Mouse (Mus musculus) frontal cortex, postnatal 14 days (tissue): ENCODE results near the gene Synpr.
"Not testable (repeated sequence)": the region's sequence is repeated elsewhere in the genome, so short reads cannot be mapped to it uniquely, and the experiment has no call there.

Experiments
- DNase-seq, 2 experiments: peaks; one replicate each; pipeline ENCODE4 v3.0.0; 2022; ENCODE audit warnings: low spot score in 2 of 2

The Synpr gene

DNA sequence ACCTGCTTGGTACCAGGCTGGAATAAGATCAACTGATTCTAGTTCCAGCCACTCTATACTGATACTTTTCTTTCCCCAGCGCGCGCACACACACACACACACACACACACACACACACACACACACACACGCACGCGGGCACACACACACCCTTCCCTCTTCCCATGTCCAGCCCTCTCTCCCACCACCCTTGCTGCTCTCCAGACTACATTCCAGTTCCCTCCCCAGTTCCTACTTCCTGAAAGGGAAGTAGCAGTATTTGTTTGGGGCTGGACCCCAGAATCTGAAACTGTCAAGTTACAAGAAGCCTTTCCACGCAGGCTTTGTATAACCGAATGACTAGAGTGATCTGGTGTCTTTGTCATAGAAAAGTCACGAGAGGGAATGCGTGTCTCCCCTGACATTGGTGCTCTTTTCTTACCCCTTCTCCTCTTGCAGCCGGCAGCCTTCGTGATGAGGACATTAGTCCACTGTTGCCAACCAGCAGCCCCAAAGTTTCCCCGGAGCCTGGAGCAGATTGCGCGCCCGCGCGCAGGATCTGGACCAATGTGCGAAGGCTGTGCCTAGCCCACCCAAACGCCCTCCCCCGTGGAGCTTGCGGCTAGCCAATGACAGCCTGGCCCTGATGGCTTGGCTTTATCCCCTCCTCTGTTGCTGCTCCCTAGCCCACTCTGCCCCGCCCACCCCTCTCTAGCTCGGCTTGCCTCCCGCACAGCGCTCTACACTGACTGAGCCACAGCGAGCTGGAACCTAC, at the start of gene Synpr:
Synpr (plus strand) TSS at position 690 of the 754 bp plus-strand sequence.
- DNase-seq, result peak; percentile 59 to 63

DNA sequence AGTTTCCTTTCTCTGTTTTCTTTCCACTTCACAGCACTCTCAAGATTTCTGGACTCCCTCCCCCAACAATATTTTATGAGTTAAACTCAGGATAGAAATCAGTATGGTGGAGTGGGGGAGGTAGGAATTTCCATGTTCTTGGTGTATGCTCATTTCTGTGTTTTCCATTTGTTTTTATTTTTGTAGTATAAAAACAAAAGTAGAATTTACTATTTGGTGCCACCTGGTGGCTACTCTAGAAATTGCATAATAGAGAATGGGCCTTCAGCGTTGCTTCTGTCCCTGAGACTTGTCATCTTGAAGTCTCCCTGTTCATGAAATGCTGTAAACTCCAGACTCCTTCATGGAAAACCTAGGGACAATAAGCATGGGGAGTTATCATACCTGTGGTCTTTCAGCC, 47.7 kb upstream of the Synpr start:
- no peak for DNase-seq

DNA sequence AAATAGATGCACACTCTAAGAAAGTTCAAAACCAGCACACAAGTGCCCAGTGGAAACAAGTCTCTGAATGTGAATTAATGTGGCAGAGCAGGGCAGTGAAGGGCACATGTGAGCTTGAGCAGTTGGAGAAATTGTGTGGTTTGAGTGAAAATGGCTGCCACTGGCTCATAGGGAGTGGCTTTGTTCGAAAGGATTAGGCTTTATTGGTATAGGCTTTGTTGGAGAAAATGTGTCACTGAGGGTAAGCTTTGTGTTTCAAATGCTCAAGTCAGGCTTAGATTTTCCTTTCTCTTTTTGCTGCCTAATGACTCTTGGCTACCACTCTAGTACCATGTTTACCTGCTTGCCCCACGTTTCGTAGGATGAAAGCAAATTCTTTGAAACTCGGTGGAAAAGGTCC, 37.1 kb upstream of the Synpr start:
- no peak for DNase-seq

DNA sequence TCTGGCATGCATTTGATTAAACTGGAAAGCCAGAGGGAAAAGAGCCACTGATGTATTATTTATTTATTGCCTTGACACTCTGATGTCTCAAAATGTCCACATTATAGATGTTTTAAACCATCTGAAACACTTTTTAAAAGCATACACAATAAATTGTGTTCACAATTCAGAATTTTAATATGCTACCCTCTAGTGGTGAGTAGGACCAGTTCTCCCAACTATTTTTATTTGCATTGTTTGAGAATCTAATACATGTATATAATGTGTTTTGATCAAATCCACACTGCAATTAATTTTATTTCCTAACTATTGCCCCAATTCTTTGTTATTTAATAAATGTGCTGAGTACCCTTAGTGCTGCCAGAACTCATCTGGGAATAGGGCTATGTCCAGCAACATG, 35.2 kb upstream of the Synpr start:
- DNase-seq, result no peak

DNA sequence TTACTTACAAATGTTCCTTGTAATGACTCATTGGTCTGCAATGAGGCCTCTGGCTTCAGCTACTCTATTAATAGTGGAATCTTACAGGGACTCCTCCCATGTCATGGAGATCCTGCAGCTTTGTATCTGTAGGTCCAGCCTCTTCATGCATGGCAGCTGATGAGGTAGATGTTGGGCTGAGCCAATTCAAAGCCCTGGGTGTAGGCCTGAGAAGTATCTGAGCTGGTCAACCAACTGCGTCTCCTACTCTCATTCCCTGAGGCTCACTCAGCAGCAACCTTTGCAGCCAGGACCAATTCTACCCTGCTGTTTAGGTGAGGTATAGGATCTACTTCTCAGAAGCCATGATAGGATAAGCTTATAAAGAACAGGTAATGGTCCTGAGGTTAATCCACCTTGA, 32.0 kb upstream of the Synpr start:
- DNase-seq, result no peak

DNA sequence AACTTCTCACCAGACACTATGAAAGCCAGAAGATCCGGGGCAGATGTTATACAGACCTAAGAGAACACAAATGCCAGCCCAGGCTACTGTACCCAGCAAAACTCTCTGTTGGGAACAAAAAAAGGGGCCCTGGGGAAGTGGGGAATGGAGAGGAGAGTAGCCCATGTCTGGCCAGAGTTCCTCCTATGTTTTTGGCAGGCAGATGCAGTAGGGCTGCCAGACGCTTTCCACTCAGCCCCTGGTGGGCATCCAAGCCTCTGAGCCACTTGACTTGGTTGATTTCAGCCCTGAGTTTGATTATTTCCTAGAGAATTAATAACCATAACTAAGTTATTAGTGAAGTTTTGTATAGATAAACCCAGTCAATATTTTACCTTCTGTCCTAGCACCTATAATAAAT, 29.8 kb upstream of the Synpr start:
- not testable (repeated sequence) for DNase-seq

DNA sequence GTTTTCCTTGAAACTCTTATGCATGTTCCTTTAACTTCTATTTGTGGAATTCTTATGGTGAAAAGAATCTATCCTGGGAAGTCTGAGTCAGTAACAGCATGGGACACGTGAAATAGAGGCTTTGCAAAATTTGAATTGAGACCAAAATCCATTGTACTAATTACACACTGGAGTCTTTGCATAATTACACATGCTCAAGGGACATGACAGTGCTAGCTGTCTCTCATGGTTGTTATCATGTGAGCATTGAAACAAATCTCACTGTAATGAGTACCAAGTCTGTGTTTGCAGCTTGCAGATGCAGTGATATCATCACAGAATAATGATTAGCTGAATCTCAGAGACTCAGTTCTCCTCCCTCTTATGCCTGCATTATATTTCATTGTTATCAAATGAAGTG, 22.2 kb upstream of the Synpr start:
- no peak for DNase-seq

DNA sequence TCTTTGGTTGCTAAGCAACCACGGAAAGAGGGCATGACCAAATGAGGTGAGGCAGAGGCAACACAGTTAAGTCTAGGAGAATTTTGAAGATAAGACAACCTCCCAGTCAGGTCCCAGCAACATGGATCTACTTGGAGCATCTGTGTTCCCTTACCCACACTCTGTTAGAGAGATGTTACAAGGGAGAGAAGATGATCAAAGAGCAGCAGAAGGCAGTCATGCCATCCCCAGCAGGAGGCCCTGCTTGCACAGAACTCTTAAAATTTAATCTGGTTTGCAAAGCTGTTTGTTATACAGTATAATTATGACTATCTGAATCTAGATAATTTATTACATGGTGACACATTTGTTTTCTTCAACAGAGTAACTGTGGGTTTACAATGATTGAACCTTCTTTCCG, 18.2 kb upstream of the Synpr start:
- no peak for DNase-seq

DNA sequence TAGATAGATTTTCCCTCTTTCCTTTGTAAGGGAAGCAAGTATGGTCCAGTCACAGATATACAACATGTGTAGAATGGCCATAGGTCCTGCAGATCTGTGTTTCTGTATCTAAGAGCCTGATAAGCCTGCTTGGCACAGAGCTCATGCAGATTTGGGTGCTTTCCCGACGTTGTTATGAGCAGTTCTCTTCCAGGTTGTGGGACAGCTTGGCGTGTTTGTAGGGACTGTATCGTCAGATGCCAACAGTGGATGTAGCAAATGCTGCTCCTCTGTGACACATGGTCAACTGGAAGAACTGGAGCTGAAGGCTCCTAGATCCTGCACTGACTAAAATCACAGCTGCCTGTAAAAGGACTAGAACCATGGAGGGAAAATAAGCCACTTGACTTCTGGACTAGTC, 17.4 kb upstream of the Synpr start:
- DNase-seq, result no peak

DNA sequence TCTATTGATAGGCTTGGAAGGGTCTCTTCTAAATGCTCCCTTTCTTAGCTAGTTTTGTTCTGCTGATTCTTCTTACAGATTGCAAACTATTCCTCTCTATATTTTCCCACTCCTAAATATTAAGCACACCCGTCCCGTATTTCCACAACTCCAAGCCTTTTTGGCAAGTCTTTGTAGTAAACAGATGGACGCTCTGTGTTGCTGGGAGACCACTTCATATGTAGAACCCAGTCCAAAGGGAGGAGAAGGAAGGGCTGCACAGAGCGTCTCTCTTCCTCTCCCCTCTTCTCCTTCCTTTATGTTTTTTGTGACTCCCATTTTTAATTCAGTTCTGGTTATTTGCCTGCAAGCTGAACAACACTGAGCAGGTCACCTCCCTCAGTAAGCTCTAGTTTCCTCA, 1.4 kb upstream of the Synpr start:
- DNase-seq, result no peak

DNA sequence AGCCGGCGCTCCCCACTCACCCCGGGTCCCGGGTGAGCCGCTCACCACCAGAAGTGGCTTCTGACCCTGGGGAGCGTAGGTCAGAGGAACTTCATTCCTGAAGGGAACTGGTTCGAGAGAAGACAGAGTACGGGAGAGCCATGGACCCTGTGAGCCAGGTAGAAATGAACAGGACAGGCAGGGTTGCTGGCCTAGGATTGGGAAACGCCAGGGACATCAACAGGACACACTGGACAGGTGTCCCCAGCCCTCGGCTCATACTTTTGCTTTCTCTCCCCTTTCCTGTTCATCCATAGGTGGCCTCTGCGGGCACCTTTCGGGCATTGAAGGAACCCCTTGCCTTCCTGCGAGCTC, 242 bp downstream of the Synpr start:
- DNase-seq, result no peak

DNA sequence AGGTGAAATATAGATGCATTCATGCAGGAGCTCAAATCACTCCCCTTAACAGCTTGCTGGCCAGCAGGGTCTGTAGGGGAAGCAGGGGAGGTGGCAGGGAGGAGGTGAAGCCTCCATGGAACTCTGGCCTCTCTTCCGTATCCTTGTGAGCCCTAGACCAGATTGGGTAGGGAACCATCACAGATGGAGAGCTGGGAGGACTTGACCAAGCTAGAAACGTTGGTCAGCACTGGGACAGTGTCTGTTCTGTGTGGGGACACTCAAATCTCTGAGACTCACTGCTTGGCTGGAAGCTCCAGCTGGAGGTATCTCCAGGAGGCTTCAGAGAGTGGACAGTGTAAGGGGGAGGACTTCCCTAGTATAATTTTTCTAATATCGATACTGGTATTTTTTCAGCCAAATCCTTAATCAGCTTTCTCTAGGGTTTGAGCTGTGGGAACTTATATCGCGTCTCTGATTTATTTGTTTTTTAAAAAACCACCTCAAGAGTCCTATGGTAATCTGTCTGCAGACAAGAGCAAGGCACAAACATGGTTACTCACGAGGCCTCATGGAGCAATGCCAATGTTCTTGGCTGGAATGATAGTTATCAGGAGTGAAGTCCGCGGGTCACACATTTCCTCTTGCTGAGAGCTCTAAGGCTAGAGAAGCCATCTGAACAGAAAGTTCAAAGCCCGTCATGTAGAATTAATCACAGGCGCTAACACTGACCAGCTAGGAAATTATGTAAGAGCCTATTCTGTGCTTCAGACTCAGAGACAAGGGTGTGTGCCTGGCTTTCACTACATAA, 956 bp downstream of the Synpr start:
- no peak for DNase-seq

DNA sequence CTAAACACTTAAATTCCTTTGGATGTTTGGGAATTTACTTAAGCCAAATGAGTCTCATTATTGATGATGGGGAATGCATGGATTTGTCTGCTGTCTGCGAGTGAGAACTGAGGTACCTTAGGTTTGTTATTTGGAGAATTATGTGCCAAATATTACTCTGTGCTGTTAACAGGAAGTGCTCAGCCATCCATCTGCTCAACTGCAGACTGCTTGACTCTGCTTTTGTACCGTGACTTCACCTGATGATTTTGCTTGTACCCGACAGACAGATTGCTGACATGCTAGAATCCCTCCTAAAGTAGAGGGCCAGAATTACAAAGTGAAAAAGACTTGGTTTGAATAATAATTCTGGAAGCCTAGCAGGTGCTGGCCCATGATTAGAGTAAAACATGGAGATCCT, 9.6 kb downstream of the Synpr start:
- DNase-seq, result no peak

DNA sequence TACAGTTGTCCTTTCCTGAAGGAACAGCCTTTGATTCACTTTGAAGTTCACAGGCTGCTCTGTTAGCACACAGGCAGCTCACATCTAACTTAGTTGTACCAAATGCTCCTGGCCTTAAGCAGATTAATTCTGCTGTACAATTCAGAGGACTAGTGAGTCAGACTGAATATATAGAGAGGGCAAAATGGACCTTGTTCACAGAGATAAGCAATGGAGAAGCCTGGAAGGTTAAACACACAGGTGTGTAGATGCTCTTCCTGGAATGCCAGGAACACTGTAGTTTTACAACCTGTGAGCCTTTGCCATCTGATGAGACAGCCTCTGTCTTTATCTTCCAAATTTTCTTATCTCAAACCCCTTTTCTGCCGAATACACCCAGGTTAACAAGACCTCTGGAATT, 29.7 kb downstream of the Synpr start:
- no peak for DNase-seq

DNA sequence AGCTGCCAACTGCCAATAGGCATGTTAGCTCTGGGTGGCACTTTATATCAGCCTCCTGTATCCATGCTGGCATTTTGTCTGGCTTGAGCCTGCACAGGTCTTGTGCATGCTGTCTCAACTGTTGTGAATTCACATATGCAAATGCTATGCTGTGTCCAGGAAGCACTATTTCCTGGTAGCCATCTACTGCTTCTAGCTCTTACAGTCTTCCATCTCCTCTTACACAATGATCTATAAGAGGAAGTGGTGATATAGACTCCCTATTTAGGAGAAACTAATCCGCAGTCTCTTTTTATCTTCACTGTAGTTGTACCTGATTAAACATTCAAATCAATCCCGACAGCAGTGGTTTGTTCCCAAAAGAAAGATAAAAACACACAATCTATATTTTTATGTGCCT, 43.9 kb downstream of the Synpr start:
- no peak for DNase-seq

DNA sequence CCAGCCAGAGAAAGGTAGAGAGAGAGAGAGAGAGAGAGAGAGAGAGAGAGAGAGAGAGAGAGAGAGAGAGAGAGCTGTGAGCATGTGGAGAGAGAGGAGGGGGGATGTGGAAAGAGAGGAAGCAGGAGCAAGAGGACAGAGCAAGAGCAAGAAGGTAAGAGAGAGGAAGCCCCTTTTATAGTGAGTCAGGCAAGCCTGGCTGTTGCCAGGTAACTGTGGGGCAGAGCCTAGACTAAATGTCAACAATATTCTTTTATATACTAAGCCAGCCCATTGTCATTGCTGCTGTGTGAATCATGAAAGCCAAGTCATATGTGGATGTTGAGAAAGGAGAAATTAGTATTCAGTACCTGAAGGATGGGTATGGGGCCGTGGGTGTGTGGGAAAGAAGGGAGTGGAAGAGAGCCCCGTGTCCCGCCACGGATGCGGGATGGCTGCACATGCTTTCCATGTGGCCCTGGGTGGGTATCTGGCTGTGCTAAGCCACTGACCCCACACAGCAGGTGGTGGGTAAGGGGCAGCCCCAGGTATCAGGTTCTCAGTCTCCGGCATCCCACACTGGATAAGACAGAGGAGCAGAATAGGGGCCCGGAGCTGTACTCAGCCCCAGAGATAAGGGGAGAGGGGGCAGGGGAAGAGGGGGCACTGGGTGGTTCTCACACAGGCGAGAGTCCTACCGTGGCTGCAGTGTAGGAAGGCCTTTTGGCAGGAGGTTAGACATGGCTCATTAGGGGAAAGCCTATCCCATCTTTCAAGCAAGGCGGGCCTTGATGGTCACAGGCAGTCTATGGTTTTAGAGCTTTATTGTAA, 48.1 kb downstream of the Synpr start:
- no peak for DNase-seq

DNA sequence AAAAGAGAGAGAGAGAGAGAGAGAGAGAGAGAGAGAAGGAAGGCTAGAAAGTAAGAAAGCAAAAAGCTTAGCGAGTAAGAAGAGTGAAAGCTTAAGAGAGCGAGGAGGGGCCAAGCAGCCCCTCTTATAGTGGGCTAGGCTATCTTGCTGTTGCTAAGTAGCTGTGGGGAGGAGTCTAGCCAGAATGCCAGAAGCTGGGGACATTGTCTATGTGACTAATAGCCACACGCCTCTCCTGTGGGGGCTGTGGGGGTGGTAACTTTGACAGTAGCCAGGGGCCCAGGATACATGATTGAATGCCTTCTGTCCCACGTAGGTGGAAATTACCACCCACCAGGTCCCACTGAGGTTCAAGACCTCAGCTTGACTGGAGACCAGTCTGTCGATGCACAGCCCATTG, 48.8 kb downstream of the Synpr start:
- DNase-seq, result no peak

DNA sequence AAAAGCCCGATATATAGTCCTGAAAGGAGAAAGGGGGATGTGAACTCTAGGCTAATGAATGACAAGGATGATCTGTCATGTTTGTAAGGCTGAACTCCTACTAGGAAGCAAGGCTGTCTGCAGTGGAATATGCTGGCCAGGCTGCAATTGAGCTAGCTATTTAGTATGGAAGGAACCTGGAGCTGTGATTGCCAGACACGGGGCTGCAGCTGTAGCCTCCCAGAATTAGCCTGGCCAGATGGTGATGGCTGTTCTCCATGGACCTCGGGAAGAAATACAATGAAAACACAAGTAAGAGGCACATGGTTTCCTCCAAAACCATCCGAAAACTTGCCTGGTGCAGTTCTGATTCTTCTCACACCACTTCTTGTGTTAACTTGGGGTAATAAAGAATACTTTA, 51.6 kb downstream of the Synpr start:
- no peak for DNase-seq

DNA sequence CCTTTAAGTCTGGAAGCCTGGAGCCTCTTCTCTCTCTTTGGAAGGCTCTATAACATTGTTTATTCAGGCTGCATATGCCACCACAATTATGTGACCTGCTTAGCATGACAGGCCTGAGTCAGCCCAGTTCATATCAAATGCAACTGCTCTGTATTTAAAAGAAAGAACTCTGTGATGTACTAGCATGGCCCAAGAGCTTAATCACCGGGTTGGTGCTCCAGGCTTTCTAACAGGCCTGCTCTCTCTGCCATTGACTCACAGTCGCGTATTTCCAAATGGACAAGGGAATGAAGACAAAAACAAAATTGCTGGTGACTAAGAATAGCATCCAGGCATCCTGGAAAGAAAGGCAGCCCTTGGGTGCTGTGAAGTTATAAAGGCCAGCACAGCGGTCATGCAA, 56.1 kb downstream of the Synpr start:
- DNase-seq, result no peak

DNA sequence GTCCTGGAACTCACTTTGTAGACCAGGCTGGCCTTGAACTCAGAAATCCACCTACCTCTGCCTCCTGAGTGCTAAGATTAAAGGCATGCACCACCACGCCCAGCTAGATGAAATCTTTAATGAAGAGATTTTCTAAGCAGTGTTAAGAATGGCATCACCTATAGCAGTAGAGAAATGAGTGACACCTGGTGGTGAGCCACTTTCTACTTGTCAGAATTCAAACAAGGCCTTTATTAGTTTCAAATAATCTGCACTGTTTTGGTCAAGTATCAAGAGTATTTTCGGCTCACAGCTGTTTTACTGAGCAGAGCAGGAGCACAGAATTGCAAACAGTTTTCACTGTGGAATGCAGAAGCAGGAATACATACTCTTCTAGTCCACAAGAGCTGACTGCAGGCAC, 59.7 kb downstream of the Synpr start:
- no peak for DNase-seq

DNA sequence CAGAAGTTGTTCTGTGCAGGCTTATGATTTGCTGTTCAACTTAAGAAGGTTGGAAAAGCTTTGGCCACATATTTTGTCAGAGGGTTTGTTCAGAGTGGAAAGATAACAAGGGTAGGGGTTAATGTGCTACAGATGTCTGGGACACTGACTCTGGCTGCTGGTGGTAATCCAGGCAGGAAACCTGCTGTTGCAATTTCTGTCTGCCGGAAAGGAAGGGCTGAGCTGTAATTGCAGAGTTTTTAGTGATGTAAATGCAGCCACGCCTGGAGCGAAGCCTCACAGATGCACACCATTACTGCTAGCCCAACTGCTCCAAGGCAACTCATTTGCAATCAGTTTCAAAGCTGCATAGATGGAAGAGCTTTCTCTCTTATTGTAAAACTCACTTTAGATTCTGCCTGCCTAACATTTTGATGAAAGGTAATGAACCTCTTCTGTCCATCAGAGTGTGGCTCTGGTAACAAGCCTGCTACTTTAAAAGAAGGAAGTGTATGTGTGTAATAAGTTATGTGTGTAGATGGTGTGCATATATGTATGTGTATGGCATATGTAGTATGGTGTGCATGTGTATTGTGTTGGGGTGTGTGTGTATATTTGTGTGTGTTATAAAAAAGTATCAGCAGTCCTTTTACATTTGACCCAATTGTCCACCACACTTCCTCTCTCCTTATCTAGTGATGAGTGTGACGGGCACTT, 64.7 kb downstream of the Synpr start:
- no peak for DNase-seq

DNA sequence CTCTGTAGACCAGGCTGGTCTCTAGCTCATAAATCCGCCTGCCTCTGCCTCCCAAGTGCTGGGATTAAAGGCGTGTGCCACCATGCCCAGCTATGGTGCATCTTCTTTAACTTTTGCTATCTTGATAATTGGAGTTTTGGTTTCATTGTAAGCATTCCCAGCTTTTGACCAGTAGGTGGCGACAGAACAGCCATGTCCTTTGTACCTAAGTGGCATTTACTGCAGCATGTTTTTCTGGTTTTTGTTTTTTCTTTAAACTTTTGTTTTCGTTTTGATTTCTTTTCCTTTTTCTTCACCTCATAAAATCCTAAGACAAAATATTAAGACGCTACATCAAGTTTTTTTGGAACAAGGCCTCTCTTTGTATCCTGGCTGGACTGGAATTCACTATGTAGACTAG, 69.6 kb downstream of the Synpr start:
- DNase-seq, result peak in 1 of 2 experiments; percentile 15
